Mouse (Mus musculus) liver, postnatal 0 days (tissue): ENCODE measurements around the gene Tm7sf3.

Experiments used
- CTCF ChIP-seq: sonication (generic); IDR thresholded peaks from 2 replicates; pipeline ENCODE4 v1.5.1; 2016; ENCODE audit warnings: antibody characterized with exemption, low read depth
- EP300 ChIP-seq: IDR thresholded peaks from 2 replicates; pipeline ENCODE4 v1.6.1; 2016; ENCODE audit warnings: antibody characterized with exemption, low read depth, mild to moderate bottlenecking

DNA sequence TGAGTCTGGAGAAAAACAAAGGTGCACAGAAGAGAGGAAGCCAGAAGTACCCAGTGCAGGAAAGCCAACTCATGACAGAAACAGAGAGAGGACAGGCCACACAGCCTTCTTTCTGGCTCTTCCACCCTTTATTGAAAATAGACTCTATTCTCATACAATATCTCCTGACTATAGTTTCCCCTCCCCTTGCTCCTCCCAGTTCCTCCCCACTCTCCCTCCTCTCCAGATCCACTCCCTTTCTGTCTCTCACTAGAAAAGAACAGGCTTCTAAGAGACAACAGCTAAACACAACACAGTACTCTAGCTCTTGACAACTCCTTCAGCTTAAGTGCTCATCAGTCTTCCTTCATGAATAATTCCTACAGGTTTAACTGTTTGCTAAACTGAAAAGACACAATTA lies 26.0 kb upstream of the Tm7sf3 start:
- TF ChIP-seq CTCF (no peak), EP300 (no peak)
